Mouse (Mus musculus) spleen, adult 2 months (tissue): ENCODE data around the gene P2ry4.

Experiments used
- CTCF ChIP-seq: fragments of 200-500 bp; IDR thresholded peaks from 2 replicates; pipeline ENCODE4 v1.5.1; 2011; ENCODE audit warnings: mild to moderate bottlenecking, inconsistent platforms; ENCODE audit not compliant: insufficient read depth, insufficient read length, insufficient replicate concordance; ENCODE audit errors: extremely low read depth
- POLR2A ChIP-seq: fragments of 200-500 bp; IDR thresholded peaks from 2 replicates; pipeline ENCODE4 v1.6.1; 2011; ENCODE audit warnings: low read depth, low read length, inconsistent platforms

GRCm38 (mm10) chrX:100597439-100597838, 2.8 kb upstream of the P2ry4 start:
- TF ChIP-seq CTCF (no peak), POLR2A (no peak)
